Mouse (Mus musculus) mammary gland, adult 2 months (tissue): ENCODE results near the gene Foxm1. TPM values are rescaled to one million over a fixed set of nuclear protein-coding genes. Genes with fewer than 3 reads are reported as not detected.

ENCODE experiments used
- polyA plus RNA-seq: library from polyadenylated mRNA; depleted of rRNA; stranded (reverse); fragments of >200 nt; gene quantifications from 2 replicates; pipeline ENCODE4 v1.2.3, GENCODE M21; 2012; ENCODE audit warnings: low replicate concordance; rRNA removed

Gene Foxm1
- polyA plus RNA-seq = 8.8 and 9.1 TPM in 2 replicates

DNA sequence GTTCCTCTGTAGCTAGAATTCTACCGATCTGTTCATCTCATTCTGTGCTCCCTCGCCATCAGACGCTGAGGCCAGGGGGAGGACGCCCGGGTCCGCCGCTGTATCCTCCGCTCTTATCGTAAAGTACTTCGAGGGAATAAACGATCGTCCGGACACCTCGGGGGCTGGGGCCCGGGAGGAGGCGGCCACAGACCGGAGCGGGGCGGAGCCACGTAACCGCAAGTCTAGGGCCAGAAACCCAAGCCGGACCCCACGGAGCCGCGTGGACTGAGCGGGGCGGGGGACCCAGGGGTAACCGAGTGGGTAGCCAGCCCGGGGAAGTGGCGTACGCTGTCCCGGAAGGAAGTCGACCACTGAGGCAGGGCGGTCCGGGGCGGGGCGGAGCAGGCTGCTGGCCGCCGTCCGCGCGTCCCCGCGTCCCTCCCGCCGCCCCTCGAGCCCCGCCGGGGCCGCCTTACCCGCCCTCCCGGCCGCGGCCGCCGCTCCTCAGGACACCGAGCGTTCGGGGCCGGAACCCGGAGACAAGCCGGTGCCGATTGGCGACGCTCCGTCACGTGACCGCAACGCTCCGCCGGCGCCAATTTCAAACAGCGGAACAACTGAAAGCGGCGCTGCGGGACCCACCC, at the start of gene Foxm1, which contains the start of gene Rhno1:
Gene Foxm1, plus strand, starts transcription at position 587 of the 626 bp plus-strand sequence.
Gene Rhno1, minus strand, starts transcription at position 531 of the 626 bp plus-strand sequence.

DNA sequence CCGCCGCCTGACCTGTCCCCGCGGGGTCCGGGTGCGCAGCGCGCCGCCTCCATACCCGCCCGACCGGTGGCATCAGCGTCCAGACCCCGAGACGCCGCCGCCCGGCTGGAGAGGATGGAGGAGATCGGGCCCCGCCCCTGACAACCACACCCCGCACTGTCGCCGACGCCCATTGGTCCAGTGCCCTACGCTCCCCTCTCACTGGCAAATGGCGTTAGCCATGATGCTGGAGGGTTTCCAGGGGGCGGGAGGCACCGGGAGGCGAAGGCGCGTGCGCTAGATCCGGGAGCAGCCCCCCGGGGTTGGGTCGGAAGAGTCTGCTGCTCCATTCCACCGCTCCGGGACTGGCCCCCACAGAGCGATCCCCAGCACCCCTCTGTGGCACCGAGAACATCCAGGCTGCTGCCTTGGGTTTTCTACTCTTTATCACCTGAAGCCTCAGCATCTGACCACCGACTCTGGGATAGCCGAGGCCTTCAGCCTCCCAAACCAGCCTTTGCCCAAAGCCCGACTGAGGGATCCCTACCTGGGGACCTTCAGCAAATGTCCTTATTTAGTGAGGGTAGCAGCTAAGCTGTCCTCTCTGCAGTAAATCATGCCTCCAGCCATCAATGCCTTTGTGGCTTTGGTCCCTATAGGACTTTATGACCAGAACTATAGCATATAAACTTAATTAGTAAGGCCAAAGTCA, 6.9 kb upstream of the Foxm1 start, which contains the start of gene Tulp3:
Gene Tulp3, minus strand, starts transcription at position 126 of the 691 bp plus-strand sequence.

DNA sequence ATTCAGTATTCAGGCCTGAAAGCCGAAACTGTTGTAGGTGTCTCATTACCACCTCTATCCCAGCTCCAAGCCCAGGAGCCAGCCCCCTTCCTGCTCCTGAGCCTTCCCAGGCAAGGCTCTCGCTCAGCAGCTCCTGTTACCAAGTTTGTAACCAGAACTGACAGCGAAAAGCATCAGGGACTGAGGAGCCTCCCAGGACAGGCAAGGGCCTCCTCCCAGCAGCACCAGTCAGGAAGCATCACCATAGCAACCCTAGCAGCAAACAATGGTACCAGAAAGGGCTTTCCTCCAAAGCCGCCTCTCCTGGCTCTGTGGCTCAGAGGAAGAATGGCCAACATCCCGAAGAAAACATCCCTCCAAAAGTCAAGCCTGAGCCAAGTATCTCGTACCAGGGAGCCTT, 12.4 kb downstream of the Foxm1 start, which contains the start of the genes Tex52 and Gm44596:
Gene Tex52, plus strand, starts transcription at position 265 of the 400 bp plus-strand sequence.
Gene Gm44596, plus strand, starts transcription at position 312 of the 400 bp plus-strand sequence.

DNA sequence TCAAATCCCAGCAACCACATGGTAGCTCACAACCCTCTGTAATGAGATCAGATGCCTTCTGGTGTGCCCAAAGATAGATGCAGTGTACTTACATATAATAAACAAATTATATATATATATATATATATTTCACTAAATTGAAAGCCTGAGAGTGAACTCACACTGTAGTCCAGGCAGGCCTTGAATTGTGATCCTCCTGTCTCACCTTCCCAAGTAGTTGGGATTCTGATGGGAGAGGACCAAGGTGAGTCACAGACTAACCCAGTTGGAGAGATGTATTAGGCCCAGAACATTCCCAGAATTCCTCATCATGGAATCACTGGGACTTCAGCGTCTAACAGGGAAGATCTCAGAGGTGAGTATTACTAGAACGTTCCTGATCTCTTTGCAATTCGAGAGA, 36.2 kb downstream of the Foxm1 start, which contains the start of gene Nrip2:
Gene Nrip2, plus strand, starts transcription at position 301 of the 400 bp plus-strand sequence.

DNA sequence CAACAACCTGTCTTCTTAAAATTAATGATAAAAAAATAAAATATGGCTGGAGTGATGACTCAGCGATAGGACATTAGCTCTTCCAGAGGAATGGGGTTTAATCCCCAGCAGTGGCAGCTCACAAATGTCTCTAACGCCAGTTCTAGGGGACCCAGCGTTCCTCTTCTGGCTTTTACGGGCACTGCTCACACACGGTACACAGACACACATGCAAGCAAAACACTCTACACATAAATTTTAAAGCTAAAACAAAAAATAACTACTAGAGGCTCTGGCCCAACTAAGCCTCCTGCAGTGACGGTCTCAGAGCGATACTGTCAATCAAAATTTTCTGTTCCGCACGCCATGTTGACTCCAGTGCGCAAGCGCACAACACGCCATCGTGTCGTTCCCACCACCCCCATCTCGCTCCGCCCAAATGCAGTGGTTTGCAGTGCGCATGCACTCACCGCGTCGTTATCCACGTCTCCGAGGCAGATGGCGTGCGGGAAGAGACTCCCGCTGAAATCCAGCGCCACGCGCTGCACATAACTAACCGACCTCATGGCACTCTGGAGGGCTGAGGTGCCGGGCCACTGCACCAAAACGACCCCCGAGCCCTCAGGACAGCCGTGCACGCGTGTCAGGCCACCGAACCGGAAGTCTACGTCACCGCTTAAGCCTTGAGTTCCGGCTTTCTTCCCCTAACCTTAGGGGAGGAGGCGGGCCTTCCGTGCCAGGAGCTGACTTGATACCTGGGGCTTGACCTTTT, 61.7 kb downstream of the Foxm1 start, which contains the start of gene Itfg2:
Gene Itfg2, minus strand, starts transcription at position 663 of the 751 bp plus-strand sequence.

Other genes starting within 250 kb of the Foxm1 start
- 45.6 and 65.0 TPM in 2 replicates for gene Tspan9, start 219.4 kb upstream of the Foxm1 start, polyA plus RNA-seq
- gene Tead4, start 62.1 kb upstream of the Foxm1 start, polyA plus RNA-seq = 2.2 and 2.3 TPM in 2 replicates
- 11.4 and 18.8 TPM in 2 replicates for gene Tulp3, start 7.1 kb upstream of the Foxm1 start, polyA plus RNA-seq
- gene Rhno1, start 56 bp upstream of the Foxm1 start, polyA plus RNA-seq = 11.6 and 13.9 TPM in 2 replicates
- gene Tex52, start 12.5 kb downstream of the Foxm1 start, polyA plus RNA-seq = not detected in 2 replicates
- gene Gm44596, start 12.5 kb downstream of the Foxm1 start, polyA plus RNA-seq = not detected in 2 replicates
- gene Nrip2, start 36.3 kb downstream of the Foxm1 start, polyA plus RNA-seq = 2.7 and 4.1 TPM in 2 replicates
- gene Itfg2, start 62.0 kb downstream of the Foxm1 start, polyA plus RNA-seq = 28.3 and 37.3 TPM in 2 replicates
- gene Fkbp4, start 75.7 kb downstream of the Foxm1 start, polyA plus RNA-seq = 74.1 and 81.9 TPM in 2 replicates
- gene Pzp, start 163.8 kb downstream of the Foxm1 start, polyA plus RNA-seq = 2.2 TPM in 1 of 2 replicates, not detected in the other
- not detected in 2 replicates for gene A2ml1, start 218.6 kb downstream of the Foxm1 start, polyA plus RNA-seq